Mouse (Mus musculus): ENCODE measurements around the gene Pitpnm3. TPM values are rescaled to one million over a fixed set of nuclear protein-coding genes. Genes with fewer than 3 reads are reported as not detected.
A peak's percentile ranks its signal among the peaks of the same experiment; 100 is the strongest.

Pitpnm3 gene
- polyA plus RNA-seq, 1 experiment from 2014 or later: 1.4 TPM

DNA sequence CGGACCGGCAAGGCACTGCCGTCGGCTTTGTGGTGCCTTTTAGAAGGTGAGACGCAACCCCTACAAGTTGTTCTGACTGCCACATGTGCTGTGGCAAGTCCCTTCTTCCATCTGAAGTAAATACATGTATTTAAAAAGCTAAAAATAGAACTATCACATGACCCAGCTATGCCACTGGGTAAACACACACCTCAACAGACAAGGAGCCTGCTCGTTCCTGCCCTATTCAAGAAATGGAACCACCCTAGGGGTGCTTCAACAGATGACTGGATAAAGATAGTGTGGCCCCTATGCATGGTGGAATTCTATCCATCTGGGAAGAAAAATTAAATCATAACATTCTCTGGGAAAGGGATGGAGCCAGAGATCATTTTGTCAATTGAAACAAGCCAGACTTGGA, 112.8 kb downstream of the Pitpnm3 start:
- no peaks in the 10 kb centered on the region for H3K9me3 ChIP-seq (ENCODE audit: control insufficient read depth, low read length)
- H3K4me2 ChIP-seq (ENCODE audit: low read length): no peak overlapping the region
- no peak overlapping the region for H3K9ac ChIP-seq (ENCODE audit: low read length)
- no peak overlapping the region for H3K4me3 ChIP-seq (ENCODE audit: low read depth, low read length)
- H3K4me1 ChIP-seq (replicated peaks; ENCODE audit: control insufficient read depth, insufficient read depth, low read length): no peaks in the 10 kb centered on the region
- no peak for ATAC-seq (replicated peaks; ENCODE audit: low FRiP score, low TSS enrichment, low read depth)
- WGBS: 75% methylated on average over 6 of the region's 6 CpGs
- DNase-seq (ENCODE audit: low spot score): no peak
- no peaks in the 10 kb centered on the region for H3K36me3 ChIP-seq (ENCODE audit: control insufficient read depth, insufficient read depth, low read length)
- no peaks in the 10 kb centered on the region for H3K27me3 ChIP-seq (replicated peaks; ENCODE audit: control insufficient read depth, insufficient read depth, low read length)
- H3K27ac ChIP-seq (ENCODE audit: low read depth): no peak overlapping the region

- Histone ChIP-seq H3K4me3 (ENCODE audit: low read depth, low read length) (no peak overlapping the region), H3K27me3 (replicated peaks; ENCODE audit: control insufficient read depth, insufficient read depth, low read length) (no peaks in the 10 kb centered on the region), H3K9me3 (ENCODE audit: control insufficient read depth, low read length) (no peaks in the 10 kb centered on the region), H3K36me3 (ENCODE audit: control insufficient read depth, insufficient read depth, low read length) (no peaks in the 10 kb centered on the region), H3K4me1 (replicated peaks; ENCODE audit: control insufficient read depth, insufficient read depth, low read length) (no peaks in the 10 kb centered on the region), H3K4me2 (ENCODE audit: low read length) (no peak overlapping the region), H3K27ac (ENCODE audit: low read depth) (no peak overlapping the region), H3K9ac (ENCODE audit: low read length) (no peak overlapping the region)
- WGBS: 63% methylated on average over 4 of the region's 4 CpGs
- DNase-seq (ENCODE audit: low spot score): no peak
- no peak for ATAC-seq (replicated peaks; ENCODE audit: low FRiP score, low TSS enrichment, low read depth)
Observed at GRCm38 (mm10) chr11:72021015-72021414, 114.6 kb downstream of the Pitpnm3 start.

DNA sequence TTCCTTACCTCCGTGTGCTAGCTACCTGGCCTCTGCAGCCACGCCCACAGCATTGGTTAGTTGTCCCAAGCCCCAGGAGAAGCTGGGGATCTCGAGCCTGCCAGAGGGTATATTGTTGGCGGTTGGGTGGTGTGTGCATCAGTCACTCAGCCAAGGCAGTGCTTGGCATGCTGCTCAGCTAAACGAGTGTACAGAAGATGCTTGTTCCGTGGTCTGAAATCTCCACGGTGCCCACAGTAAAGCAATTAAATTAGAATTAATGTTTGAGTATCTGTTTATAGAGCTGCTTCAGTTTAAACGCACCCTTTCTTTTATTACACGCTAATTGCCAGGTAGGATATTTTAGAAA, 118.4 kb downstream of the Pitpnm3 start:
- Histone ChIP-seq H3K9ac (ENCODE audit: low read length) (no peak overlapping the region), H3K36me3 (ENCODE audit: control insufficient read depth, insufficient read depth, low read length) (no peaks in the 10 kb centered on the region), H3K27ac (ENCODE audit: low read depth) (no peak overlapping the region), H3K4me2 (ENCODE audit: low read length) (no peak overlapping the region), H3K4me3 (ENCODE audit: low read depth, low read length) (no peak overlapping the region), H3K4me1 (replicated peaks; ENCODE audit: control insufficient read depth, insufficient read depth, low read length) (no peaks in the 10 kb centered on the region), H3K9me3 (ENCODE audit: control insufficient read depth, low read length) (no peaks in the 10 kb centered on the region), H3K27me3 (replicated peaks; ENCODE audit: control insufficient read depth, insufficient read depth, low read length) (no peaks in the 10 kb centered on the region)
- no peak for DNase-seq (ENCODE audit: low spot score)
- no peak for ATAC-seq (replicated peaks; ENCODE audit: low FRiP score, low TSS enrichment, low read depth)
- WGBS: 66% methylated on average over 9 of the region's 9 CpGs

DNA sequence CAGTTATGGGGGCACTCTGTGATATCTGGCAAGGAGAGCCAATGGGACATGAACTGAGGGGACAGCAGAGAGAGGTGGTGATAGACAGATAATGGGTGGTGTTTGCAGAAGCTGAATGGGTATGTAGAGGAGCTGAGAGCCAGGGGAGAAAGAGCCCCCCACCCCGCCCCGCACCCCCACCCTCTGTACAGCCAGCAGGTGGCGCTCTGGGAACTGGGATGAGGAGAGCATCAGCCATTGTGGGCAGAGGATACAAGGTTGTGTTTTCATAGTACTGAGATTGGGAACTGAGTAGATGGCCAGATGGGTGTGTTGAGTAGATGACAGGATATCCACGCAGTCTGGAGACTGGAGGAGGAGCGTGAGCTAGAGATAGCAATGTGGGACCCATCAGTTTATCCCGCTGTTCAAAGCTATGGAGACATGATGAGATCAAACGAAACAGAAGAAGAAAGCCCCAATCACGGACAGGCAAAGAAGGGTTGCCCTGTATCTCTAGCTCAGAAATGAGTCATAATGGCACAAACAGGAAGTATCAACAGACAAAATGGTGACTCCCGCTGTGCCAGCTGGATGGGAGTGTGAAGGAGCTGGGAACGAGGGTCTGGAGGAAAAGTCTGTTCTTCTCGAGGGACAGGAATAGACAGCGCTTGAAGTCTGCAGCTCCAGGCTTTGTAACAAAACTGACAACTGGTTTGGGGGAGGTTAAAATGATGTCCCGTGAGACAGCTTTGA, 118.9 kb downstream of the Pitpnm3 start:
- H3K9ac ChIP-seq (ENCODE audit: low read length): no peak overlapping the region
- no peaks in the 10 kb centered on the region for H3K27me3 ChIP-seq (replicated peaks; ENCODE audit: control insufficient read depth, insufficient read depth, low read length)
- H3K9me3 ChIP-seq (ENCODE audit: control insufficient read depth, low read length): no peaks in the 10 kb centered on the region
- ATAC-seq (replicated peaks; ENCODE audit: low FRiP score, low TSS enrichment, low read depth) (no peak), DNase-seq (ENCODE audit: low spot score) (no peak)
- no peaks in the 10 kb centered on the region for H3K36me3 ChIP-seq (ENCODE audit: control insufficient read depth, insufficient read depth, low read length)
- no peak overlapping the region for H3K4me2 ChIP-seq (ENCODE audit: low read length)
- 79% methylated on average over 13 of the region's 13 CpGs for WGBS
- H3K4me1 ChIP-seq (replicated peaks; ENCODE audit: control insufficient read depth, insufficient read depth, low read length): 0 out of 2 replicates have a peak, but pooled peaks cover 2% of the 10 kb centered on the region
- no peak overlapping the region for H3K4me3 ChIP-seq (ENCODE audit: low read depth, low read length)
- no peak overlapping the region for H3K27ac ChIP-seq (ENCODE audit: low read depth)

DNA sequence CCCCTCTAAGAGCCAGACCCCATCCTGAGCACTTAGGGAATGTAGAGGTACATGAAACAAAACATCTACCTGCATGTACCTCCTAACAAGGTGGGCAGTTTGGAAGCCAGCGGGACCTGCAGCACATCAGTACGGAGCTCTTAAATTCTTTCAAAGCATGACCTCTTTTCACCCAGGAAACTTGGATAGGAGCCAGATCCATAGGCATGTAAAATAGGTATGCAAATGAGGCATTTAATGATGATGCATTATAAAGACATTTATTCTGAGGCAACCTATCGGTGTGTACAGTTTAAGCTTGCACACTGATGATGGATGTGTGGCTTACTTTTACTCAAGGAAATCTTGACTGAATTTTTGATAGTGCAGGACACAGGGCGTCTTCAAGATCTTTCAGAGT, 120.9 kb downstream of the Pitpnm3 start:
- 77% methylated on average over 4 of the region's 4 CpGs for WGBS
- Histone ChIP-seq H3K9ac (ENCODE audit: low read length) (no peak overlapping the region), H3K4me2 (ENCODE audit: low read length) (no peak overlapping the region), H3K4me3 (ENCODE audit: low read depth, low read length) (no peak overlapping the region), H3K36me3 (ENCODE audit: control insufficient read depth, insufficient read depth, low read length) (no peaks in the 10 kb centered on the region), H3K27me3 (replicated peaks; ENCODE audit: control insufficient read depth, insufficient read depth, low read length) (no peaks in the 10 kb centered on the region), H3K27ac (ENCODE audit: low read depth) (no peak overlapping the region), H3K9me3 (ENCODE audit: control insufficient read depth, low read length) (no peaks in the 10 kb centered on the region), H3K4me1 (replicated peaks; ENCODE audit: control insufficient read depth, insufficient read depth, low read length) (peaks cover 18% of the 10 kb centered on the region)
- DNase-seq (ENCODE audit: low spot score) (no peak), ATAC-seq (replicated peaks; ENCODE audit: low FRiP score, low TSS enrichment, low read depth) (no peak)

DNA sequence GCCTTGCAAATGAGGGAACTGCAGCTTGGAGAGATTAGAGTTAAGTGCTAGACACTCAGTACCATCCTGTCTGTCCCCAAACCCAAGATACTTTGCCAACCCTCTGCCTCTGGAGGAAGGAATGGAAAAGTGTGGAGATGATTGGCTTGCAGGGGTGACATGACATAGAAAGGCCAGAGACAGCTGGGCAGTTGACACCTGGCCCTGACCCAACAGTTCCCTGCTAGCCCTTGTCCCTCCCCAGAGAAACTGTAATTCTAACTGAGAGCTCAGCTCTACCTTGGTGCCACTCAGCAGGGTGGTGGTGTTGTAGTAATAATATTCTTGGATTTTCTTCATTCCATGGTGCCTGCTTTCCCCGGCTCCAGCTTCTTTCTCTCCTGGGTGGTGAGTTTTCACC, 123.6 kb downstream of the Pitpnm3 start:
- no peaks in the 10 kb centered on the region for H3K36me3 ChIP-seq (ENCODE audit: control insufficient read depth, insufficient read depth, low read length)

DNA sequence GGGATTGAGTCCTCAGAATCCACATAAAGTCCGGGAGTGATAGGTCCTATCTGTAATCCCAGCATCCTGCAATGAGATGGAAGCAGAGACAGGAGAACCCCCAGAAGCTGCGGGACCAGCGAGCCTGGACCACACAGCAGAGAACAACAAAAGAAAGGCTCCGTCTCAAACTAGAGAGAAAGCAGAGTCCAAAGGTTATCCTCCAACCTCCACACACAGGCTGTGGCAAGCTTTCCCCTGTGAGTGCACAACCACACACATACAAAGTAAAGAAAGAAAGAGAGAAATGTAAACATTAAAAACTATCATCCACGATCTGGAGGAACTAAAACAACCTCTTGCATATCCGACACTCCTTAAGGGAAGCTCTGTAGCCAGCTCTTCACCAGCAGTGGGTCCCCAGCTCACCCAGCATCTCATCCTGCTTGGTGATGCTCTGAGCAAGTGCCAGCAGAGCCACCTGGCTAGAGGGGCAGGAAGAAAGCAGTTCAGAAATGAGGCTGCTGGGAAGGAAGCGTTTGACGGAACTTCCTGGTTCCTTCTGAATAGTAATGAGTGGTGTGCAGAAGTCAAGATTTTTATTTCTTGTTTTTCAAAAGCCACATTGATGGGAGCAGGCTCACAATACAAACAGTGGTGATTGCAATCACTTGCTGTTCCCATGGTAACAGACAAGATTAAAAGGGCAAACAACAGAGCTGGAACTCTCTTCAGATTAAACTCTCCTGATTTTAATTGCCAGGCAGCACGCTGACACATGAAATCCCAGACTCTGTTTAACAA, 124.4 kb downstream of the Pitpnm3 start:
- Histone ChIP-seq H3K27ac (ENCODE audit: low read depth) (no peak overlapping the region), H3K27me3 (replicated peaks; ENCODE audit: control insufficient read depth, insufficient read depth, low read length) (no peaks in the 10 kb centered on the region), H3K9ac (ENCODE audit: low read length) (no peak overlapping the region), H3K9me3 (ENCODE audit: control insufficient read depth, low read length) (no peaks in the 10 kb centered on the region), H3K4me2 (ENCODE audit: low read length) (peak overlapping the region; percentile 25; the same call in 1 of the 2 replicates), H3K4me1 (replicated peaks; ENCODE audit: control insufficient read depth, insufficient read depth, low read length) (peaks cover 18% of the 10 kb centered on the region), H3K36me3 (ENCODE audit: control insufficient read depth, insufficient read depth, low read length) (no peaks in the 10 kb centered on the region), H3K4me3 (ENCODE audit: low read depth, low read length) (no peak overlapping the region)
- ATAC-seq (replicated peaks; ENCODE audit: low FRiP score, low TSS enrichment, low read depth): no peak
- no peak for DNase-seq (ENCODE audit: low spot score)
- 37% methylated on average over 9 of the region's 9 CpGs for WGBS

More for the DNA sequence above, 123.6 kb downstream of the Pitpnm3 start:
- H3K4me3 ChIP-seq (ENCODE audit: low read depth, low read length): no peak overlapping the region
- DNase-seq (ENCODE audit: low spot score) (no peak), ATAC-seq (replicated peaks; ENCODE audit: low FRiP score, low TSS enrichment, low read depth) (no peak)
- no peaks in the 10 kb centered on the region for H3K27me3 ChIP-seq (replicated peaks; ENCODE audit: control insufficient read depth, insufficient read depth, low read length)
- H3K9me3 ChIP-seq (ENCODE audit: control insufficient read depth, low read length): no peaks in the 10 kb centered on the region
- H3K27ac ChIP-seq (ENCODE audit: low read depth): no peak overlapping the region
- H3K4me1 ChIP-seq (replicated peaks; ENCODE audit: control insufficient read depth, insufficient read depth, low read length): peaks cover 18% of the 10 kb centered on the region
- H3K9ac ChIP-seq (ENCODE audit: low read length): no peak overlapping the region
- H3K4me2 ChIP-seq (ENCODE audit: low read length): no peak overlapping the region
- 85% methylated on average over 1 of the region's 1 CpGs for WGBS

GRCm38 (mm10) chr11:72010367-72010766, 125.2 kb downstream of the Pitpnm3 start:
- Histone ChIP-seq H3K9ac (ENCODE audit: low read length) (no peak overlapping the region), H3K27me3 (replicated peaks; ENCODE audit: control insufficient read depth, insufficient read depth, low read length) (no peaks in the 10 kb centered on the region), H3K36me3 (ENCODE audit: control insufficient read depth, insufficient read depth, low read length) (no peaks in the 10 kb centered on the region), H3K4me3 (ENCODE audit: low read depth, low read length) (no peak overlapping the region), H3K27ac (ENCODE audit: low read depth) (no peak overlapping the region), H3K4me2 (ENCODE audit: low read length) (no peak overlapping the region), H3K9me3 (ENCODE audit: control insufficient read depth, low read length) (no peaks in the 10 kb centered on the region), H3K4me1 (replicated peaks; ENCODE audit: control insufficient read depth, insufficient read depth, low read length) (peaks cover 18% of the 10 kb centered on the region)
- ATAC-seq (replicated peaks; ENCODE audit: low FRiP score, low TSS enrichment, low read depth): peak; percentile 64; the same call in 1 of the 2 replicates
- 16% methylated on average over 5 of the region's 5 CpGs for WGBS
- no peak for DNase-seq (ENCODE audit: low spot score)

Data from intestine, embryonic 14.5 days (tissue).